ENCODE assay signal across 16 mouse cellular contexts in genomic region chr4:10807260-10807659, GRCm38 (mm10).
"Had no signal": no experiment of that assay in that cellular context is flagged by ENCODE, and none has a peak within 500 bp of the region (broad histone marks: within the 10 kb centered on the region; RNA-seq: fewer than 3 reads in every experiment).

No protein-coding gene starts in this region.

- H3K9ac ChIP-seq: limb, embryonic 12.5 days; limb, embryonic 15.5 days; liver, embryonic 14.5 days; liver, postnatal 0 days; lung, embryonic 14.5 days; midbrain, embryonic 12.5 days; midbrain, embryonic 15.5 days had no signal

- H3K27ac ChIP-seq: limb, embryonic 12.5 days; limb, embryonic 15.5 days; liver, embryonic 14.5 days; macrophage; midbrain, embryonic 12.5 days; midbrain, embryonic 15.5 days; stomach, postnatal 0 days had no signal

- ATAC-seq: liver, postnatal 0 days; lung, postnatal 0 days; midbrain, embryonic 15.5 days had no signal

- H3K4me3 ChIP-seq: limb, embryonic 12.5 days; limb, embryonic 15.5 days; midbrain, embryonic 12.5 days; midbrain, embryonic 15.5 days had no signal

- H3K36me3 ChIP-seq: limb, embryonic 12.5 days; limb, embryonic 15.5 days; midbrain, embryonic 12.5 days; midbrain, embryonic 15.5 days had no signal

- H3K4me1 ChIP-seq: limb, embryonic 12.5 days; limb, embryonic 15.5 days; midbrain, embryonic 12.5 days; midbrain, embryonic 15.5 days had no signal

- H3K9me3 ChIP-seq: limb, embryonic 12.5 days; limb, embryonic 15.5 days; midbrain, embryonic 12.5 days; midbrain, embryonic 15.5 days had no signal

- H3K4me2 ChIP-seq: limb, embryonic 12.5 days; limb, embryonic 15.5 days; liver, embryonic 11.5 days; lung, embryonic 14.5 days; midbrain, embryonic 12.5 days; midbrain, embryonic 15.5 days had no signal

- DNase-seq: kidney, adult 9 months; kidney, postnatal 14 days; kidney, postnatal 4 days; left cerebral cortex, postnatal 4 days; liver, postnatal 0 days; lung, embryonic 14.5 days; thymus, postnatal 25 days had no signal

- H3K27me3 ChIP-seq: limb, embryonic 12.5 days; limb, embryonic 15.5 days; midbrain, embryonic 12.5 days; midbrain, embryonic 15.5 days had no signal
